Mouse (Mus musculus): ENCODE data around the gene Nxnl2. TPM values are rescaled to one million over a fixed set of nuclear protein-coding genes. Genes with fewer than 3 reads are reported as not detected.
"Not testable (repeated sequence)": the region's sequence is repeated elsewhere in the genome, so short reads cannot be mapped to it uniquely, and the experiment has no call there.

The Nxnl2 gene
- polyA plus RNA-seq, 1 experiment = 0.31 TPM

DNA sequence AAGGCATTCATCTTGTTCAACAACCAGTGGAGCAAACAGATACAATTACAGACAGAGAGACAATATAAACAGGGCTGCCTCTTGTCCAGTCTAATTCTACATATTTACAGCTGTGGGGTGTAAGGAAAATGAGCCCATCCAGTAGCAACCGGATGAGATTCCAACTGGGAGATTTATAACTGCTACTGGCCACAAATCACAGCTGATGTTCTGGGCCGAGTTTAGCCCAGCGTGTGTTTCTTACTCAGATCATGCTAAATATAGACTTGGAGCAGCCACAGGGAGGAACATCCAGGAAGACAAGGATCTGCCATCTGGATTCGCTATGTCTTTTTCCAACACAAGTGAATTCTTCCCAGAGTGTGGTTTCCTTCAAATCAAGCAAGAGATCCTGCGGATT, 27.4 kb downstream of the Nxnl2 start:
- TF ChIP-seq CTCF (IDR thresholded peaks at IDR 0.05; ENCODE audit: extremely low read depth, insufficient read depth, low read length) (no peak), POLR2A (IDR thresholded peaks at IDR 0.05; ENCODE audit: extremely low read depth, insufficient read depth, low read length) (no peak)
- Histone ChIP-seq H3K27ac (ENCODE audit: insufficient read depth, low read length) (no peak overlapping the region), H3K4me1 (ENCODE audit: control insufficient read depth, insufficient read depth, low read length) (peaks cover 2% of the 10 kb centered on the region; the same call in 1 of the 2 replicates), H3K4me3 (ENCODE audit: insufficient read depth, low read length) (no peak overlapping the region)

DNA sequence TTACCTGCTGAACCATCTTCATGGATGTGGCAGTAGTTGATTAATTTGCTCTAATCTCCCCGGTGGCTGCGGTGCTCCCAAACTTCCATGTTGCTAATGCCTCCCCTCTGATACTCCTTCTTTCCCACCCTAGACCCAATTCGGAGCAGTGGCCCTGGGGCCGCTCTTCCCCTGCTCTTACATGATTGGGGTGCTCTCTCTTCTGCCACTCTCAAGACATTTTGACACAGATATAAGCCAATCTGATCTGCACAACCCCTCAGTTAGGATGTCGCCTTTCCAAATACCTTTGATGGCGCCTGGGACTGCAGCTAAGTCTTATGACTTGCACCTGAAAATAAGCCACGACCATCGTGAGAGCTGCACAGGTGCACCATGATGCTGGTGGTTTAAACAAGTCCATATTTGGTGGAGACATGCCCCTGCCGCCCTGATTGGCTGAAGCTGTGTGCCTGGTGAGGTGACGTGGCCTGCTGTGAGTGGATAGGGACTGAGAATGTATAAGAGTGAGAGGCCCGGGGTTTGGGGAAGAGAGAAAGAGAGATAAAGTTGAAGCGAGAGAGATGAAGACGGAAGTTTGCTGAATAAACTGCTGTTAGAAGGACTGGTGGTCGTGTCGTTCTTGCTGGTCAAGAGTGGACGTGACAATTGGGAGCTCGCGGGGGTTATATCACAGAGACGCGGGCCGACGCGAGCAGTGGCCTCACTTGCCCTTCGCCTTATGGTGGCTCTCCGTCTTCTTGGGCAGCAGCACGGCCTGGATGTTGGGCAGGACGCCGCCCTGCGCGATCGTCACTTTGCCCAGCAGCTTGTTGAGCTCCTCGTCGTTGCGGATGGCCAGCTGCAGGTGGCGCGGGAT, 31.4 kb downstream of the Nxnl2 start:
- H3K27ac ChIP-seq (ENCODE audit: insufficient read depth, low read length); H3K4me1 ChIP-seq (ENCODE audit: control insufficient read depth, insufficient read depth, low read length): not testable (repeated sequence)
- 0 out of 2 replicates have a peak overlapping the region, but pooled peaks have one; percentile 27 for H3K4me3 ChIP-seq (ENCODE audit: insufficient read depth, low read length)

DNA sequence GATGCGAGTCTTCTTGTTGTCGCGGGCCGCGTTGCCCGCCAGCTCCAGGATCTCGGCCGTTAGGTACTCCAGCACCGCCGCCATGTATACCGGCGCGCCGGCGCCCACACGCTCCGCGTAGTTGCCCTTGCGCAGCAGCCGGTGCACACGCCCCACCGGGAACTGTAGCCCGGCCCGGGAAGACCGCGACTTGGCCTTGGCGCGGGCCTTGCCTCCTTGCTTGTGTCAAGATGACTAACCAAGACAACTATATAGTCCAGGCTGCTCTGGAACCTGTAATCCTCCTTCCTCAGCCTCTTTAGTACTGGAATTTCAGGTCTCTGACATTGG, 32.0 kb downstream of the Nxnl2 start:
- 0 out of 2 replicates have a peak overlapping the region, but pooled peaks have one; percentile 27 for H3K4me3 ChIP-seq (ENCODE audit: insufficient read depth, low read length)
- H3K27ac ChIP-seq (ENCODE audit: insufficient read depth, low read length); H3K4me1 ChIP-seq (ENCODE audit: control insufficient read depth, insufficient read depth, low read length): not testable (repeated sequence)

DNA sequence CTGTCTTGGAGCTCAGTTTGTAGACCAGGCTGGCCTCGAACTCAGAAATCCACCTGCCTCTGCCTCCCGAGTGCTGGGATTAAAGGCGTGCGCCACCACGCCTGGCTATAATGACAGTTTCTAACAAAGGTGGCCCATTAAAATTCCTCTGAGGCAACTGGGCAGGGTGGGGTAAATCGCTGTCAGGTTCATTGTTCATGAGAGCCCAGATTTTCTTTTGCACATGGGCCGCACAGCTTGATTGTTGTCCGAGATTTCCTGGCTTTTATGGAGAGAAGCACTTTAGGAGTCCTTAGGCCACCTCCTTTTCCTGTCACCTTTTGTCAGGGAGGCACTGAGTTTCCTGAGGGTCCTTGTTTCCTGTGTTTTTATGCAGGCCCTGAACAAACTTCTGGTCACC, 32.6 kb downstream of the Nxnl2 start:
- TF ChIP-seq CTCF (IDR thresholded peaks at IDR 0.05; ENCODE audit: extremely low read depth, insufficient read depth, low read length) (no peak), POLR2A (IDR thresholded peaks at IDR 0.05; ENCODE audit: extremely low read depth, insufficient read depth, low read length) (no peak)
- Histone ChIP-seq H3K4me3 (ENCODE audit: insufficient read depth, low read length) (no peak overlapping the region), H3K27ac (ENCODE audit: insufficient read depth, low read length) (no peak overlapping the region), H3K4me1 (ENCODE audit: control insufficient read depth, insufficient read depth, low read length) (no peaks in the 10 kb centered on the region)

DNA sequence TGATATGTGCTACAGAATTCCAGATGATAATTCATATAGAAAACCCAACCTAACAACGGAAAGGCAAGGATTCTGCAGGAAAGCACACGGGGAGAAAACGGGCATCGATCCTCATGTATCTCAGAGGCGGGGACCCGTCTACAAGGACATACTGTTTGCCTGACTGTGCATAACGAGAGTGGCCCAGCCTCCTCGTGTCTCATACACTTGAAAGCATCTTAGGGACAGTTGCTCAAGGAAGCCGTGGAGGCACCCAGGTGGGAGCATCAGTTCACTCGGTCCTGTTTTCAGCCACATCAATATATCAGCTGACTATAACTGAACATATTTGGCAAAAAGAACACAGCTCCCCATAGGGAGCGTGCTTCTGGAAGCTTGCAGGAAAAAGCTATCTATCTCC, 33.3 kb downstream of the Nxnl2 start:
- H3K4me1 ChIP-seq (ENCODE audit: control insufficient read depth, insufficient read depth, low read length); H3K4me3 ChIP-seq (ENCODE audit: insufficient read depth, low read length); H3K27ac ChIP-seq (ENCODE audit: insufficient read depth, low read length): not testable (repeated sequence)

DNA sequence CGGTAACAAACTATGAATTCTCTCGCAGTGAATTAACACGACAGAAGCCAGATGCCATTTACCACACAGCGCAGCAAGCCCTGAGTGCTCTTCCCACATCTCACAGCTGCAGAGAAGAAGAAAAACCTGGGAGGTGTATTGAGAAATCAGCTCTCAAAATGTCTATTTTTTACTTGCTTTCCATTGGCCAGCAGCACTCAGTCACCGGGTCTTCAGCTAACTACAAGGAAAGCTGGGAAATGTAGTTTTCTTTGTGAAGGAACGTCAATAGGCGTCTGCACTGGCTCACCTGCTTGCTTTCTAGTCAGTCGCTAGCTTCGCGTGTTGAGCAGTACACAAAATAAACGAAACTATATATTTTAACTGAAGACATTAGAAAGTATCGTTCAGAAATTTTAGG, 37.1 kb downstream of the Nxnl2 start:
- Histone ChIP-seq H3K27ac (ENCODE audit: insufficient read depth, low read length) (no peak overlapping the region), H3K4me3 (ENCODE audit: insufficient read depth, low read length) (peak overlapping the region; percentile 24; the same call in 1 of the 2 replicates), H3K4me1 (ENCODE audit: control insufficient read depth, insufficient read depth, low read length) (no peaks in the 10 kb centered on the region)
- TF ChIP-seq POLR2A (IDR thresholded peaks at IDR 0.05; ENCODE audit: extremely low read depth, insufficient read depth, low read length) (peak; percentile 42; the same call in 1 of the 2 replicates), CTCF (IDR thresholded peaks at IDR 0.05; ENCODE audit: extremely low read depth, insufficient read depth, low read length) (no peak)

DNA sequence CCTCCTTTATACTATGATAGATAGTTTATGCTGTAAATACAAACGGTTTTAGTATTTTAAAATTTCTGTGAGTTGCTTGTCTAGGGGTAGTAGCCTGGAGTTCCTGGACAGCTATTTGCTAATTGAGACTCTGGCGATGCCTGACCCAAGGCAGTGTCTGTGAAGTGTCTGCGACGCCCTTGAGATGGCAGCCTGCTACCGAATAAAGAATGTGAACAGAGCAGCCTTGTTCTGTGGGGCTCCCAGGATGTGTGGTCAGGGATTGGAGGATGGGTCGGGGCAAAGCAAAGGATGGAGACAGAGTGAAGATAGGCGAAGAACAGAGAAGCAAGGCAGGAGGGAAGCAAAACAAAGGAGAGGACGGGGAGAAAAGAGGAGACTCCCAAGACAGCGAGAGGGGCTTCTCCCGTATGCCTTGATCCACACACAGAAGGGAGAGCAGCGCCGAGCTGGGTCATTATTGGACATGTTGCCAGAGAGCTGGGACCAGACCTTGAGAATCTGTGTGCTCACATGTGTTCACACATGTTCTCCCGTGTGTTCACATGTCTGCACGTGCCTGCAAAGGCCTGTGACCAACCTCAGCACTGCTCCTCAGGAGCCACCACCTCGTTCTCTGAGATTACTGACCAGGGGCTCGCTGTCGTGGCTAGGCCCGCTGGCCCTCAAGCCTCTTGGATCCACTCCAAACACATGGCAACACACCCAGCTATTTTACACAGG, 37.7 kb downstream of the Nxnl2 start:
- TF ChIP-seq POLR2A (IDR thresholded peaks at IDR 0.05; ENCODE audit: extremely low read depth, insufficient read depth, low read length) (no peak), CTCF (IDR thresholded peaks at IDR 0.05; ENCODE audit: extremely low read depth, insufficient read depth, low read length) (peak; percentile 64)
- H3K27ac ChIP-seq (ENCODE audit: insufficient read depth, low read length) = no peak overlapping the region
- 0 out of 2 replicates have a peak overlapping the region, but pooled peaks have one; percentile 24 for H3K4me3 ChIP-seq (ENCODE audit: insufficient read depth, low read length)
- H3K4me1 ChIP-seq (ENCODE audit: control insufficient read depth, insufficient read depth, low read length) = no peaks in the 10 kb centered on the region

DNA sequence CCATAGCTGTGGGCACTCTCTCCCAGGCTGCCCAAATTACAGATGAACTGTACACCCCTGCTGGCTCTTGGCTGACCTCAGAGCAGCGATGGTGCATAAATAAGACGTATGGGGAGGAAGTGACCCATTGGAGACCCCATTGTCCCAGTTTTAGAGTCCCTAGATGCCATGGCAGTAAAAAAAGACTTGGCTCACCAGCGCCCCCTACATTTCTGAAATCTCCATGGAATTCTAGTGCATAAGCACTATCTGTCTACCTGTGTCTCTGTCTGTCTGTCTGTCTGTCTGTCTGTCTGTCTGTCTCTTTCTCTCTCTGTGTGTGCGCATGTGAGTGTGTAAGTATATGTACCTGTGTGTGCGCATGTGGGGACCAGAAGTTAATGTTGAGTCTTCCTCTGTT, 39.8 kb downstream of the Nxnl2 start:
- Histone ChIP-seq H3K4me1 (ENCODE audit: control insufficient read depth, insufficient read depth, low read length) (no peaks in the 10 kb centered on the region), H3K4me3 (ENCODE audit: insufficient read depth, low read length) (no peak overlapping the region), H3K27ac (ENCODE audit: insufficient read depth, low read length) (no peak overlapping the region)
- TF ChIP-seq POLR2A (IDR thresholded peaks at IDR 0.05; ENCODE audit: extremely low read depth, insufficient read depth, low read length) = no peak
- TF ChIP-seq CTCF (IDR thresholded peaks at IDR 0.05; ENCODE audit: extremely low read depth, insufficient read depth, low read length) = no peak

DNA sequence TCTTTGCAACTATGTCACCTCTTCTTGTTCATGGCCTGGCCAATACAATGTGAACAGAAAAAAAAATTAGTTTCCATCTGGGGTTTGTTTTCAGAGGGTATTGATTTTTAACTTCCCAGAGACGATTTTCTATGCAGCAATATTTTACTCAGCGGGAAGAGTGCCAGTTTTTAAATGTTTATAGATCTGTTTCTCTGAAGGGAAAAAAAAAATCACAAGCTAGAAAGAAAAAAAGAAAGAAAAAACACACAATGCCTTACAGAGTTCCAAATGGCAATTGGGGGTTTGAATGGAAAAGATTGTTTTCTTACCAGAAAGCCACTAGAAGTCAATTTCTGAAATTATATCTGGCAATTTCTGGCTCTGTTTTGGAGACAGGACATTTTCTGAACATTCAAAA, 43.9 kb downstream of the Nxnl2 start:
- no peak overlapping the region for H3K4me3 ChIP-seq (ENCODE audit: insufficient read depth, low read length)
- no peaks in the 10 kb centered on the region for H3K4me1 ChIP-seq (ENCODE audit: control insufficient read depth, insufficient read depth, low read length)
- TF ChIP-seq POLR2A (IDR thresholded peaks at IDR 0.05; ENCODE audit: extremely low read depth, insufficient read depth, low read length) = no peak
- TF ChIP-seq CTCF (IDR thresholded peaks at IDR 0.05; ENCODE audit: extremely low read depth, insufficient read depth, low read length) = no peak
- no peak overlapping the region for H3K27ac ChIP-seq (ENCODE audit: insufficient read depth, low read length)

DNA sequence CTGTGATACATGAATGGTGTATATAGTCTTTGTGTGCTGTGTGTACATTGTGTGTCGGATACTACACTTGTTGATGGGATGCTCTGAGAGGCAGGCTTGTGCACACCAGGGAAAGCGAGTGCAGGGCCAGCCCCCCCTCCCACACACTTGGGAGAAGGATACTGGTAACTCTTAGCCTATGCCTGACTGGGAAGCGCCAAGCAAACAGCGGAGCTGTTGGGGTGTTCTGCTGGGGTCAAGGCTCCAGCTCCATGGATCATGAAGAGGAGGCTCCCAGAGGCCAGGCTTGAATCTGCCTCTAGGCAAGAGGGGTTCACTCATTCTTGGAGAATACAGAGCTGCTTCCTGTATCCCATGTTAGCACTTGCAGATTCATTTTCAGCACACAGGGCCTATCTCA, 50.1 kb downstream of the Nxnl2 start:
- Histone ChIP-seq H3K4me3 (ENCODE audit: insufficient read depth, low read length) (no peak overlapping the region), H3K4me1 (ENCODE audit: control insufficient read depth, insufficient read depth, low read length) (no peaks in the 10 kb centered on the region), H3K27ac (ENCODE audit: insufficient read depth, low read length) (no peak overlapping the region)
- no peak for TF ChIP-seq CTCF (IDR thresholded peaks at IDR 0.05; ENCODE audit: extremely low read depth, insufficient read depth, low read length)
- no peak for TF ChIP-seq POLR2A (IDR thresholded peaks at IDR 0.05; ENCODE audit: extremely low read depth, insufficient read depth, low read length)
